Mouse (Mus musculus) hematopoietic stem cell, adult 5-6 weeks (primary cell): Measurements from ENCODE around the gene Nckap1l. TPM values are rescaled to one million over a fixed set of nuclear protein-coding genes. Genes with fewer than 3 reads are reported as not detected.

Source experiments
- ATAC-seq, 2 experiments: fragments of 125-278 bp in 1 of 2; replicated peaks in 1 of 2; 2 replicates each; pipeline ENCODE4 v1.8.0; 2016 to 2017; ENCODE audit warnings: inconsistent platforms in 2 of 2, mild to moderate bottlenecking in 2 of 2, moderate number of reproducible peaks in 2 of 2, low read depth in 1 of 2, moderate TSS enrichment in 1 of 2; ENCODE audit not compliant: low FRiP score in 2 of 2, poor library complexity in 2 of 2, severe bottlenecking in 2 of 2, insufficient read depth in 1 of 2, low TSS enrichment in 1 of 2
- total RNA-seq: library from RNA; stranded (forward); fragments of 172-1452, 232-1000 nt; gene quantifications from 2 replicates; pipeline ENCODE4 v1.2.3, GENCODE M21; 2017

The Nckap1l gene
- total RNA-seq, 1 experiment from 2014 or later = 130 TPM

DNA sequence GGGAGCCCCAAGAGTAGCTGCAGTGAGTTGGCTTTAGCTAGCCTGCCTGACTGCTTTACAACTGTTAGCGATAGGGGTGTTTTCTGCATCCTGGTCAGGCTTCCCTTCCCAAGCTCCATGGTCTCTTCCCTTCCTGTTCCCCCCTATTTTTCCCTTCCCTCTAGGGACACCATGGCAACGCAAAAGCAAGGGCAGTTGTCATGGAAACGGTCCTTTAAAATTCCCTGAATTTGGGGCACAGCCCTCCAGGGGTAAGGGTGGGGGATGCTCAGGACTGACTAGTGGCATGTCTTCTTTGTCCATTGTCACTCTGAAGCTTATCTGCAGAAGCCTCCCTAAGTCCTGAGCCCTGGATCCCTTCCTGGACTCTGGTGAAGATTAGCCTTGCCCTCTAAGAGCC is 69.6 kb downstream of the Nckap1l start:
- no peak for ATAC-seq

DNA sequence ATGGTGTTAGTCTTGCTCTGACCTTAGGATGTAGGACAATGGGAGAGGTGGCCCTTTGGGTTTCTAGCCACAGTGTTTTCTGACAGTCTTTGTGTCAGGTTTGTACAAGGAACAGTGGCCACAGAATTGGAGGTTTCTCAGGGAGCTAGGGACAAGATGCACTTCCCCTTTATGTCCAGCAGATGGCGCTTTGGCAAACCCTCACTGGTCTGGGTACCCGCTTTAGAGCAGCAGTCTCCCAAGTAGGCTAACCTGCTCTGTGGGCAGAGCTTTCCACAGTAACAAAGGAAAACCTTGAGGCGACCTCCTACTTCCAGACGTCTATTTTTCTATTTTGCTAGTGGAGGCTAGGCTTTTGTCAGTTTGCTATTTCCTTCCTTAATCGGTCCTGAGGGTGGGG is 76.8 kb downstream of the Nckap1l start:
- peak; percentile 71 to 85 for ATAC-seq

DNA sequence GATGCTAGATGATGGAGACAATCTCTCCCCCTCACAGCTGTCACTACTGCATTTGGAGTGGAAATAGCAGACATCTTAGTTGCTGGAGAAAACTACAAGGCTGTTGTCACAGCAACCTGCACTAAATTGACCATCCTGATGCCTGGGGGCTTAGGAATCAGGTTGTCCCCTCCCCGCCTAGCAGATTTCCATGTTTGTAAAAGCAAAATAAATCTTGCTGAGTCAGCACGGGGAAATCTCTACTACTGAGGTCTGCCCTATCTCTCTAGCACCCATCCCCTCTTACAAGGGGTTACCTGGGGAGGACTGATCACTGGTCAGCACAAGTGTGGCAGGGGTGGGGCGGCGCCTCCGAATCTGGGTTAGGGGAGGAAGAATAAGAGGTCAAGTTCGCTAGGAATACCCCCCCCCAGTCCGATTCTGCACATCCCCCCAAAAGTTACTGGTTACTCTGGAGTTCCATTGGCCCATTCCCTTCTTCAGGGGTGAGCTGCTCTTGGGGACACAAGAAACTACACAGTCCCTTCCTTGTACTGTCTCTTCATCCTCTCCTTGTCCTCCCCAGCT is 80.5 kb downstream of the Nckap1l start:
- no peak for ATAC-seq

DNA sequence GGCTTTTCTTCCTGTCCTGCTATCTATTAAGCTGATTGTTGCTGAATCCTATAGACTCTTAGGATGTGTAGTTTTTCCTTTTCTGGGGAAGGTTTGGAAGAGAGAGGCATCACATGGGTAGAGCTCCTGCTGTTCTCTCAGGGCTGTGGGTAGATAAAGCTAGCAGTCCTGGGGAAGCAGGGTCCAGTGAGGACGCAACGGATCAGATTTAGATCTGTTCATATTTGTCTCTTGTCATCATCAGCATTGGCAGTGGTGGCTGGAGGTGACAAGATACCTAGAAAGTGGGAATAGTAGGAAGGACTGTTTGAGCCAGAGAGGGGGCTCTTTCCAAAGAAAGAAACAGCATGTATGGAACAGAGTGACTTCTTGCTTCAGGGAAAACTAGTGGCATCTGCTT is 81.4 kb downstream of the Nckap1l start:
- no peak for ATAC-seq

DNA sequence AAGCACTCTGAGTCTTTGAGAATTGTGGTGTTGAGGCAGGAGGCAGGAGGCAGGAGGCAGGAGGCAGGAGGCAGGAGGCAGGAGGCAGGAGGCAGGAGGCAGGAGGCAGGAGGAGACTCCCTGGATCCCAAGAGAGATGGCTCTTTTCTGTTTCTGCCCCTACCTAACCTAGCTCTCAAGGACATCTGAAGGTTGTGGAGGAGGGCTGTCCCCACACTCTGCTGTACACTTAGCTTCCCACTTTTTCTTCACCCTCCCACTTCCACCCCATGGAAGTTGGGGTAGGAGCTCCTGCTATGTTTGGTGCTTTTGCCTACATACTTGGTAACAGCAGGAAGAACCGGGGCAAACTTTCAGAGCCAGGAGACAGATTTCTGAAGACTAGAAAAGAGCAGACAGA is 82.2 kb downstream of the Nckap1l start:
- no peak for ATAC-seq

DNA sequence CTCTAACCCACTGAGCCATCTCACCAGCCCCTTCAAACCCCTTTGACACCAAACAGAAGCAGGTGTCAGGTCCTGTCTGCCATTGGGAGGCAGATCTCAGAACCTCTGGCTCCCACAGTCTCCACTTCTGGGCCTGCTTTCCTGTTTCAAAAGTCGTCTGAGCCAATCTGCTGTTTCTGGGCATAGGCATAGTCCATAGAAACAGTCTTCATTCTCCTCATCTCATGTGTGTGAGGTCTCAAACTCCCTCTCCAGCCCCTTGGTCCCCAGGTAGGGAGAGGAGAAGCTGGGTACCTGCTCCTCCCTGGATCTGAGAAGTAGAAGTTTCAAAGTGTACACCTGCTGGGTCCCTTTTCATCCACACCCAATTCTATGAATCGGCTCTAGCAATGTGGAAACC is 82.9 kb downstream of the Nckap1l start:
- ATAC-seq = no peak

DNA sequence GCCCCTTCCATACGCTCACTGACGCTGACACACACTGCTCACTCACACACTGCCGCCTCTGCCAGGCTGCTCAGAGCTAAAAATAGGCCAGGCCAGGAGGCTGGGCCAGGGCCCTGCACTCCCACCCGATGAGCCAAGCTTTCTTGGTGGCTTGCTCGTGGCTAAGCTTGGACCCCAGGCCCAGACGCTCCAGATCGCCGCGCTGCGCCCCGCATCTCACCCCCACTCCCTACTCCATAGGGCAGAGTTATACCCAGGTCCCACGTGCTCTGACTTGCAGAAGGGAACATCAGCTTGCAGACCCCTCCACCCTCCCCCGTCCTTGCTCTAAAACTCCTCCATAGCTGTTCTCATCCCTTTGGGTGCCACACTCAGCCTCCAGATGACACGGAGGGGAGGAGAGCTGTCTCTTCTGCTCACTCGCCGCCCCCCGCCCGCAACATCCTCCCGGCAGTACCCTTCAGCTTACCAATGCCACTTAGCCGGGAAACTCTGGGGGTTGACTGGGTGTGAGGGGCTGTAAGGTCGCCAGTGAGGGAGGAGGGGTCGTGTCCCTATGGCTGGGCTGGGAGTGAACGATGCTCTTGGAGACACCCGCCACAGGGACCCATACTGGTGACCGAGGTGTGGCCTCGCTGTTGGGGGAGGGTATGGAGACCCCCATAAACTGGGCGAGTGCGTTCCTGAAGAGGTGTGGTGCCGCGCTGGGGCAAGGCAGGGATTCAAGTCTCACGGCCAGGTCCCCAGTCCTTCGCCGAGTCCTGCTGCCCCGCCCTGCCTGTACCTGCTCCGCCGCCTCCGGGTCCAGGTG is 83.6 kb downstream of the Nckap1l start:
- no peak for ATAC-seq

DNA sequence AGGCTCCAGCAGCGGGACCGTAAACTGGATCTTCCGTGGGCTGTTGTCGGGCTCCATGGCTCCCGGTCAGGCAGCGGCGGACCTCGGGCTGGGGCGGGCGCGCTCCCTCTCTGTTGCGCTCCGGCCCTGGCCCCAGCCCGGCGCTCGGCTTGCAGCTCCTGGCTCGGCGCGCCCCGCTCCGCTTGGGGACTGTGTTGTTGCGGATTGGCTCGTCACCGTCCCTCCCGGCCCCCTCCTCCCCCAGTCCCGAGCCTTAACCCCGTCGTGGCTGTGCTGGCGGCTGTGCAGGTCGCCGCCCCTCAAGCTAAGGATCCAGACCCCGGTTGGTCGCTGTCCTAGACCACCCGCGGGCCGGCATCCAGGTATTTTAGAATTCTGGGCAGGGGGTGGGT is 84.2 kb downstream of the Nckap1l start, which contains the start of gene Ppp1r1a:
Ppp1r1a (minus strand) TSS at position 182 of the 392 bp plus-strand sequence.
- ATAC-seq = peak in 1 of 2 experiments; percentile 21; a peak in 1 of 4 replicates

DNA sequence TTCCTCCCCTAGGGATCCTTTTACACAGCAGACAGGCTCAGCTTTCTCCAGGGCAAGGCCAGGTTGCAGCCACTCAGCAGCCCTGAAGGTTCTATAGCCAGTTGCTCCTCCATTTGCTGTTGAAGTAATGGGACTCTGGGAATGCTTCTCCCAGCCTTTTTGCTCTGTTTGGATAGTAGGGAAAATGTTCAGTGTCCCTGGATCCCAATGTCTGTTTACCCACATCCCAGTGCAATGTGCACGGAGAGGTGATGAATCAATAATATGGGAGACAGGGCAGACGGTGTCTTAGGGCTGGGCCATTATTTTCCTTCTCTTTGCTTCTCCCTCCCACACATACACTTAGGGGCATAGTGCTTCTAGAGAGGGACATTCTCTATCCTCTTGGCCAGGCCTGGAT is 85.7 kb downstream of the Nckap1l start:
- ATAC-seq = no peak

DNA sequence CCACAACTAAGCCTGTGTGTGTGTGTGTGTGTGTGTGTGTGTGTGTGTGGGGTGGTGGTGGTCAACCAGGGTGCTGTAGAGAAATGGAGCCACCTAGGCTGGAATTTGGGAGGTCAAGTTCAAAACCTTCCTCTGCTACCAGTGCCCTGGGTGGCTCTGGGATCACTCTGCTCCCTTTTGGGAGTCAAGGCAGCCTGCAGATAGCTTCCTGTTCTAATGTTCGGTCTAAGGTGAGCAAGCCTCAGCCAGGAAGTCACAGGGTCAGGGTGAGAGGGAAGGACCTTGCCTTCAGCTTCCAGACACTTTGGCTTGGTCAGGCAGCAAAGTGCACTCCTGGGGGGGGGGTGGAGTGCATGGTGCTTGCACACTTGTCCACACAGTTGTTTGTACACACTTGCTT is 87.1 kb downstream of the Nckap1l start:
- ATAC-seq = no peak

DNA sequence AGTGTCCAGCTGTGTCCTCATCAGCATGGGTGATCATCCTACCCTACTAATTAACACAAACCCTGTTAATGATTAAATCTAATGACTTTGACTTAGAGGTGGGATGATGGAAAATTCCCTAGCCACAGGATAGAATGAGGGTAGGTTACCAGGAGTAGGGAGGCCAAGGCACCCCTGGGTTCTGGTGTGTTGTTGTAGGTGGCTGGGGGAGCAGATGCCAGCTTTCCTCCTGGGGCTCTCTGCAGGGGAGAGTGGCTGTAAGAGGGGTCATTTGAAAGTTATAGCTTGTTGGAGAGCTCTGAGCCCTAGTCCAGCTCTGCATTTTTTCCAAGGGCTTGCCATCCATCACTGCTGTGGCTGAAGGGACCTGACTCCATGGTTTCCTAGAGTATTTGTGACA is 88.9 kb downstream of the Nckap1l start:
- no peak for ATAC-seq

DNA sequence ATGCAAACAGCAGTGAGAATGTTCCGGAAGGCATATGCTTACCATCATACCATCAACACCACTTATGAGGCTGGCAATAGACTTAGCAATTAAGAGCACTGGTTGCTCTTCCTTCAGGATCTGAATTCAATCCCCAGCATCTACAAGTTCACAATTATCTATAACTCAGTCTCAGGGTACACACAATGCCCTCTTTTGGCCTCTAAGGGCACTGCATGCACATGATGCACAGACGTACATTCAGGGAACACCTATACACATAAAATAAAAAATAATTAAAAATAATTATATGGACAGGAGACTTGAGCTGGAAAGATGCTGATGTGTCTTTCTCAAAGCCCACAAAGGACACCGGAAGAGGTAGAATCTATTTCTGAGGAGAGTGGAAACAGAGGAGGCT is 94.4 kb downstream of the Nckap1l start:
- ATAC-seq = no peak

Other genes with a start within 250 kb of the Nckap1l start
- 211 and 226 TPM in 2 replicates for gene Cbx5, start 214.0 kb upstream of the Nckap1l start, total RNA-seq
- 1,381 and 2,732 TPM in 2 replicates for gene Hnrnpa1, start 213.4 kb upstream of the Nckap1l start, total RNA-seq
- gene Nfe2, start 195.4 kb upstream of the Nckap1l start, total RNA-seq = 198 and 245 TPM in 2 replicates
- 59.5 and 76.0 TPM in 2 replicates for gene Copz1, start 181.1 kb upstream of the Nckap1l start, total RNA-seq
- 1.3 and 2.1 TPM in 2 replicates for gene Gpr84, start 143.2 kb upstream of the Nckap1l start, total RNA-seq
- 2.7 and 3.9 TPM in 2 replicates for gene Zfp385a, start 113.7 kb upstream of the Nckap1l start, total RNA-seq
- gene Itga5, start 87.0 kb upstream of the Nckap1l start, total RNA-seq = 10.3 and 11.7 TPM in 2 replicates
- not detected in 2 replicates for gene Gtsf1, start 23.3 kb upstream of the Nckap1l start, total RNA-seq
- not detected in 2 replicates for gene Gtsf2, start 5.3 kb upstream of the Nckap1l start, total RNA-seq
- 5.8 and 7.5 TPM in 2 replicates for gene Pde1b, start 49.2 kb downstream of the Nckap1l start, total RNA-seq
- not detected in 2 replicates for gene Ppp1r1a, start 84.2 kb downstream of the Nckap1l start, total RNA-seq
- not detected in 2 replicates for gene Glycam1, start 111.3 kb downstream of the Nckap1l start, total RNA-seq